Mouse (Mus musculus) heart, postnatal 25 days (tissue): Measurements from ENCODE around the gene Calm2. TPM values are rescaled to one million over a fixed set of nuclear protein-coding genes. Genes with fewer than 3 reads are reported as not detected.

Source experiments
- DNase-seq: peaks from one replicate; pipeline ENCODE4 v3.0.0; 2022; ENCODE audit warnings: low spot score
- intact Hi-C: fragments of 180-260 bp; cut with DNase I; formaldehyde crosslinking; loops from one replicate; pipeline ENCODE4 v1.15.1; 2025
- total RNA-seq, 2 experiments: library from RNA; stranded (reverse); gene quantifications; 2 replicates each; pipeline ENCODE4 v1.2.3; 2021

Gene Calm2
- total RNA-seq, 2 experiments from 2014 or later, result 131 to 166 TPM

GRCm38 (mm10) chr17:87459750-87460668, 13.3 kb upstream of the Calm2 start:
- DNase-seq, result no peak
- intact Hi-C loops, result no loop called here

- intact Hi-C loops, result no loop called here
- DNase-seq, result peak; percentile 16
Measured at GRCm38 (mm10) chr17:87458911-87459749, 12.4 kb upstream of the Calm2 start.

GRCm38 (mm10) chr17:87457961-87458360, 11.2 kb upstream of the Calm2 start:
- DNase-seq, result no peak
- intact Hi-C loops, result no loop called here

GRCm38 (mm10) chr17:87454121-87454520, 7.4 kb upstream of the Calm2 start:
- intact Hi-C loops, result no loop called here
- no peak for DNase-seq

GRCm38 (mm10) chr17:87453336-87453735, 6.6 kb upstream of the Calm2 start:
- intact Hi-C loops, result no loop called here
- no peak for DNase-seq

- intact Hi-C loops, result loop anchor here (5.0 kb wide), 2 partner anchors 57 to 123 kb away; no protein-coding TSS in a partner anchor
- no peak for DNase-seq
Measured at GRCm38 (mm10) chr17:87448881-87449280, 2.1 kb upstream of the Calm2 start.

GRCm38 (mm10) chr17:87448339-87448738, 1.6 kb upstream of the Calm2 start:
- no peak for DNase-seq
- intact Hi-C loops, result loop anchor here (5.0 kb wide), 2 partner anchors 56 to 124 kb away; no protein-coding TSS in a partner anchor

GRCm38 (mm10) chr17:87447612-87448200, 971 bp upstream of the Calm2 start:
- no peak for DNase-seq
- intact Hi-C loops, result loop anchor here (2.0 to 5.0 kb wide), 4 partner anchors 55 to 133 kb away; no protein-coding TSS in a partner anchor

- intact Hi-C loops, result loop anchor here (2.0 to 5.0 kb wide), 4 partner anchors 54 to 131 kb away; no protein-coding TSS in a partner anchor
- DNase-seq, result peak; percentile 42
Measured at GRCm38 (mm10) chr17:87445917-87446766, 593 bp downstream of the Calm2 start.

- DNase-seq, result no peak
- intact Hi-C loops, result loop anchor here (5.0 kb wide), 2 partner anchors 53 to 127 kb away; no protein-coding TSS in a partner anchor
Measured at GRCm38 (mm10) chr17:87445337-87445916, 1.3 kb downstream of the Calm2 start.

- DNase-seq, result no peak
- intact Hi-C loops, result loop anchor here (5.0 kb wide), 2 partner anchors 52 to 128 kb away; no protein-coding TSS in a partner anchor
Measured at GRCm38 (mm10) chr17:87444763-87445162, 2.0 kb downstream of the Calm2 start.

GRCm38 (mm10) chr17:87441537-87441936, 5.2 kb downstream of the Calm2 start:
- intact Hi-C loops, result no loop called here
- no peak for DNase-seq

- DNase-seq, result no peak
- intact Hi-C loops, result no loop called here
Measured at GRCm38 (mm10) chr17:87439441-87439840, 7.3 kb downstream of the Calm2 start.

- DNase-seq, result no peak
- intact Hi-C loops, result no loop called here
Measured at GRCm38 (mm10) chr17:87433929-87434328, 12.8 kb downstream of the Calm2 start.

GRCm38 (mm10) chr17:87432743-87433142, 14.0 kb downstream of the Calm2 start:
- intact Hi-C loops, result no loop called here
- DNase-seq, result no peak

GRCm38 (mm10) chr17:87432314-87432713, 14.4 kb downstream of the Calm2 start:
- no peak for DNase-seq
- intact Hi-C loops, result no loop called here

GRCm38 (mm10) chr17:87429431-87429830, 17.3 kb downstream of the Calm2 start:
- intact Hi-C loops, result no loop called here
- no peak for DNase-seq

GRCm38 (mm10) chr17:87427511-87427910, 19.2 kb downstream of the Calm2 start, which contains the start of gene Stpg4:
Gene Stpg4, minus strand, starts transcription at chr17:87427741.
- DNase-seq, result no peak
- intact Hi-C loops, result no loop called here

- no peak for DNase-seq
- intact Hi-C loops, result no loop called here
Measured at GRCm38 (mm10) chr17:87418082-87418481, 28.7 kb downstream of the Calm2 start.
